Mouse (Mus musculus) embryonic fibroblast, embryonic 13.5 days (primary cell): ENCODE data around the gene Gm14569.

Source experiments
- CTCF ChIP-seq: IDR thresholded peaks from 2 replicates; pipeline ENCODE4 v1.5.1; 2011; ENCODE audit warnings: mild to moderate bottlenecking, control low read depth, low read length, moderate library complexity, borderline replicate concordance; ENCODE audit not compliant: insufficient read depth
- POLR2A ChIP-seq: IDR thresholded peaks from 2 replicates; pipeline ENCODE4 v1.6.1; 2011; ENCODE audit warnings: low read depth, mild to moderate bottlenecking, control low read depth, low read length, moderate library complexity

- no peak for TF ChIP-seq CTCF
- no peak for TF ChIP-seq POLR2A
These were observed at the start of gene Gm14569 for GRCm38 (mm10) chrX:36491730-36492129.
